Mouse (Mus musculus) right cerebral cortex, postnatal 10 days (tissue): ENCODE measurements around the gene Slc7a1.

Experiments
- DNase-seq, 2 experiments: peaks; one replicate each; pipeline ENCODE4 v3.0.0; 2021; ENCODE audit warnings: low spot score in 2 of 2

Gene Slc7a1

GRCm38 (mm10) chr5:148326295-148326694, 73.4 kb downstream of the Slc7a1 start:
- peak in 1 of 2 experiments; percentile 18 for DNase-seq

- peak; percentile 54 to 70 for DNase-seq
These were observed 74.3 kb downstream of the Slc7a1 start for GRCm38 (mm10) chr5:148325317-148325885.

DNA sequence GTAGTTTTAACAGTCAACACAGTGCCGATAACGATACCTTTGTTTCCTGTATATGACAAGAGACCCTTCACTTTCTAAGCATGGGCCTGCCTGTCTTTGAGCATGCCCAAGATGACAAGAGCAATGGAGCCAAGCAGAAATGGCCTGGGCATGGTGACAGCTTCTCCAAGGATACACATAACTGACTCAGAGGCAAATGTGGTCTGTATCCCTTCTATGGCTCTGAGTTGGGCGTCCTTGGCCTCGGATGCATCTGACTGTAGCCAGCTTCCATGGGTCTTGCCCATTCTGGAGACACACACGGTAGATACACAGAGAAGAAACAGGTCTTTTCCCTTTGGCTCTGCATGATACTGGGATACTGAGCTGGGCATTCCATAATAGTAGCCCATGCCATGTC, 84.8 kb downstream of the Slc7a1 start:
- no peak for DNase-seq

DNA sequence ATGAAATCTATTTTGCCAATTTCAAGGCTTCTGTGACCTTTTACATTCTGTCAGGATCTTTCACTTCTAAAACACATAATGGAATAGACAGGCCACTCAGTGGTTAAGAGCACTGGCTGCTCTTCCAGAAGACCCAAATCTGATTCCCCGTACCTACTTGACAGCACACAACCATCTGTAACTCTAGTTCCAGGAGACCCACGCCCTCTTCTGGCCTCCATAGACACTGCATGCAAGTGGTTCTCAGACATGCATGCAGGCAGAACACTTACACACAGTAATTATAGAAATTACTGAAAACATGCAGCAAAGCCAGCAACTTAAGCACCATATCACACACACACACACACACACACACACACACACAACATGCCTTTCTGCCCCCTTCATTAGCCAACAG, 87.3 kb downstream of the Slc7a1 start:
- peak in 1 of 2 experiments; percentile 29 for DNase-seq

GRCm38 (mm10) chr5:148310790-148311189, 88.9 kb downstream of the Slc7a1 start:
- DNase-seq = peak in 1 of 2 experiments; percentile 18

DNA sequence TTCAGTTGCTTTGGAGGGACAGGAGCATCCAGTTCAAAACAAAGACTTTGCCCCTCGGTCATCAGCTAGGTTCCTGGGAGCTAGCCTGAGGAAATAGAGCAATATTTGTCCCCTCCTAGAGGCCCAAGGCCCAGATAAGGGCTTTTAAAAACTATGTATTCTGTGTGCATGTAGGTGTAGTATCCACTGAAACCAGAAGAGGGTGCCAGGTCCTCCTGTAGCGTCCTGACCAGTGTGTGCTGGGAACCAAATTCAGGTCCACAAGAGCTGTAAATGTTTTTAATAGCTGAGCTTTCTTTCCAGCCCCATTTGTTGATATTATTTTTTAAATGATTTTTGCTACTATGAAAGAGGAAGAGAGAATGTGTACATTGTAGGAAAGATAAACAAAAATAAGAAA, 95.6 kb downstream of the Slc7a1 start:
- DNase-seq = peak in 1 of 2 experiments; percentile 10

GRCm38 (mm10) chr5:148302968-148303367, 96.7 kb downstream of the Slc7a1 start:
- no peak for DNase-seq

DNA sequence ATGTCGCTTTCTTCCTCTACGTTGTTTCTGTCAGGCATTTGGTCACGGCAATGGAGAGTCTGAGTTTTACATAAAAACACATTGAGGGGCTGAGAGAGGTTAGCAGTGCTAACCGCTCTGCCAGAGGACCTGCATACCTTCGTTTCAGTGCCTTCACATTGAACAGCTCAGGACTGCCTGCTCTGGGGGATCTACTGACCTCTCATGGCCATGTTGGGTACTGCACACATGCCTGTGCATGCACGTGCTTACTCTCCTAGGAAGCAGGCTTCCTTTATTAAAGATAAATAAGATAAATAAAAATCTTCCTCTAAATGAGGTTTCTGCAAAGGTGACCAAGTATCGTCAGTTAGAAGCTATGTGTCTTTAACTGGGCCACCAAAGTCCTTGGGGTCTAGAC, 106.4 kb downstream of the Slc7a1 start:
- peak; percentile 46 to 61 for DNase-seq

GRCm38 (mm10) chr5:148292862-148293261, 106.8 kb downstream of the Slc7a1 start:
- DNase-seq = no peak

GRCm38 (mm10) chr5:148289951-148290350, 109.8 kb downstream of the Slc7a1 start:
- no peak for DNase-seq

DNA sequence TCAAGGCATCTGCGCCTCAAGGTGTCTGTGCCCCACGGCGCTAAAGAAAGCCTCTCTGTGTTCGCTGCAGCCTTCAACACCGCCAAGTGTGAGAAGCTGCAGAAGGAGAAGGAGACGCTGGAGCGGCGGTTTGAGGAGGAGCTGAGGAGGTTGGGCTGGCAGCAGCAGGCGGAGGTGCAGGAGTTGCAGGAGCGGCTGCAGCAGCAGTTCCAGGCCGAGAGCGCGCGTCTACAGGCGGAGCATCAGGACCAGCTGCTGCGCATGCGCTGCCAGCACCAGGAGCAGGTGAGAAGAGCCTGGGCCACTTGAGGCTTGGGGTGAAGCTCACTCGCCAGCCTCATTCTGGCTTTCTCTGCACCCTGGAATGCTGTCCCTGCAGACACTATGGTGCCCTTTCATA, 110.9 kb downstream of the Slc7a1 start:
- DNase-seq = peak in 1 of 2 experiments; percentile 32

DNA sequence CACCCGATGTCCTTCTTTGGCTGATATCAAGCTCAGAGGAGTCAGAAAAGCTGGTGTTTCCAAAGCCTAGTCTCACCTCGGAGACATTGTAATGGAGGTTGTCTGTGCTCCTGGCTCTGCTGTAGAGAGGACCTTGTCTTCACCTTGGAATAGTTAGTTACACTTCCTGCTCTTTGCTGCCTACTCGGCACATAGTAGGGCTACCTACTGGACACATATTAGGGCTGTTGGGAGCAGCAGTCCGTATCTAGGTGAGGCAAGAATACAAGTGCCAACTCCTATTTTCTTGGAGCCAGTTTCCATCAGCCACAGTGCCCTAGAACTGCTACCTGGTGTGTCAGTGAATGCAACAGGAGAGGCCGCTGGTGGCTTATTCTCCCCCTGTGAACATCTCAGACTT, 112.2 kb downstream of the Slc7a1 start:
- DNase-seq = no peak

DNA sequence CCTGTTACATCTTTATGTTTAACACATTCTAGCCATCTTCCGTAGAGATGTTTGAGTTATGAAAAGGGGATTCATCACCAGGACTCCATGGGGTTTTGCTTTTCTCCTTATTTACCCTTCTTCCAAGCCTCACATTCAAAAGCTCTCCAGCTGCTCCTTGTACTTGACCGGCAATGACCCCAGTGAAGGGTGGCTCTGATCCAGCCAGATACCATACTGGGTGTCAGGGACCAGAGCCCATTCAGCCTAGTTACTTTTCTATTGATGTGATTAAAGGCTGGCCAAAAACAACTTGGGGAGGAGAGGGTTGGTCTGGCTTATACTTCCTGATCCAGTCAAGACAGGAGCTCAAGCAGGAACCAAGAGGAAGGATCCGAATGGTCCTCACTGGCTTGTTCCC, 116.1 kb downstream of the Slc7a1 start:
- DNase-seq = peak in 1 of 2 experiments; percentile 57

- no peak for DNase-seq
These were observed 116.5 kb downstream of the Slc7a1 start for GRCm38 (mm10) chr5:148283177-148283576.

GRCm38 (mm10) chr5:148282631-148283030, 117.1 kb downstream of the Slc7a1 start:
- DNase-seq = peak in 1 of 2 experiments; percentile 40

GRCm38 (mm10) chr5:148282093-148282492, 117.6 kb downstream of the Slc7a1 start:
- DNase-seq = no peak

DNA sequence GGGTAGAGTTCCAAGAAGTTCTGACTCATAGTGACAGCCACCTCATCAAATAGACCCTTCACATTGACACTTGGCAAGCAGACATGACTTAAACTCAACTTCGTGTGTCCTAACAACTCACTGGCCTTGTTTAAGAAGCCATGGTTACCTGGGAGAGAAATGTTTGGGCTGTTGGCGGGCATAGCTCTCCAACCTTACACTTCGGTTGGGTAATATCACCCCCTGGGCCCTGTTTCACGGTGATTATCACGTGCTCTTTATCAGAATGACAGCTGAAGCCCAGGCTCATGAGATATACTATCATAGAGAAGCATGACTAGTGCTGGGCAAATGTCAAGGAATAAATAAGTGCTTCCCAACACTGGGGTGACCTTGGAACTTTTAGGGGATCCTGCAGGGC, 119.4 kb downstream of the Slc7a1 start:
- DNase-seq = no peak

DNA sequence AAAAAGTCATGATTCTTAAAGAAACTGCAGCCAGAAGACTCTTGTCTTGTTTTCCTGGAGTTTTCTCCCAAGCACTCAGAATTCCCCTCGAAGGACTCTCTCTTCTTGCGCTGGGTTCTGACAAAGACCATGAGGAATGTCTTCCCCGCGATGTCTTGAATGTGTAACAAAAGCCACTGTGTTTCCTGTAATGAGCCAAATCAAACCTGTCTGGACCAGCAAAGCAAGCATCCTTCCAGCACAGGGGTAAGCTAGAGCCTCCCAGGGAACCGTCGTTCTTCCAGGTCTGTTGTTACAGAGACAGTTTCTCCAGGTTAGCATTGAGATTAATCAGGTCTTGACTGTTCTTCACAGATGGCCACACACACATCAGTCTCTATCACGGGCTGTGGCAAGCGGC, 121.5 kb downstream of the Slc7a1 start:
- DNase-seq = no peak
